Mouse (Mus musculus) midbrain, postnatal 0 days (tissue): ENCODE data around the gene Camta1. TPM values are rescaled to one million over a fixed set of nuclear protein-coding genes. Genes with fewer than 3 reads are reported as not detected.
A peak's percentile ranks its signal among the peaks of the same experiment; 100 is the strongest.

Source experiments
- ATAC-seq: fragments of 200-750 bp; cut with Nextera tagmentation; 2 replicates; pipeline ENCODE4 v1.8.0; 2017; ENCODE audit warnings: moderate number of reproducible peaks, mild to moderate bottlenecking, moderate TSS enrichment, moderate library complexity; ENCODE audit not compliant: low FRiP score
- DNase-seq: peaks from one replicate; pipeline ENCODE4 v3.0.0-alpha.2; 2015; ENCODE audit warnings: low spot score
- H3K27ac ChIP-seq: fragments of 300-500 bp; sonication (generic); 2 replicates; pipeline ENCODE4 v1.5.1; 2014; ENCODE audit warnings: low read depth, mild to moderate bottlenecking, low read length, mixed read lengths
- H3K27me3 ChIP-seq: fragments of 300-500 bp; sonication (generic); 2 replicates; pipeline ENCODE4 v1.6.1; 2014; ENCODE audit warnings: low read length, control low read depth, mixed read lengths; ENCODE audit not compliant: insufficient read depth
- H3K36me3 ChIP-seq: fragments of 300-500 bp; sonication (generic); 2 replicates; pipeline ENCODE4 v1.6.1; 2014; ENCODE audit warnings: low read length, control low read depth, mixed read lengths; ENCODE audit not compliant: insufficient read depth
- H3K4me1 ChIP-seq: fragments of 300-500 bp; sonication (generic); 2 replicates; pipeline ENCODE4 v1.6.1; 2014; ENCODE audit warnings: mild to moderate bottlenecking, control low read depth, antibody characterized with exemption, low read length, mixed read lengths; ENCODE audit not compliant: insufficient read depth
- H3K4me2 ChIP-seq: fragments of 300-500 bp; sonication (generic); 2 replicates; pipeline ENCODE4 v1.6.1; 2014; ENCODE audit warnings: low read depth, mild to moderate bottlenecking, low read length, mixed read lengths; ENCODE audit not compliant: poor library complexity, severe bottlenecking
- H3K4me3 ChIP-seq: fragments of 300-500 bp; sonication (generic); 2 replicates; pipeline ENCODE4 v1.5.1; 2014; ENCODE audit warnings: low read depth, mild to moderate bottlenecking, low read length, moderate library complexity
- H3K9ac ChIP-seq: fragments of 300-500 bp; sonication (generic); replicated peaks from 2 replicates; pipeline ENCODE4 v1.6.1; 2014; ENCODE audit warnings: mild to moderate bottlenecking, low read length, moderate library complexity, mixed read lengths; ENCODE audit not compliant: poor library complexity, severe bottlenecking
- H3K9me3 ChIP-seq: fragments of 300-500 bp; sonication (generic); 2 replicates; pipeline ENCODE4 v1.6.1; 2016; ENCODE audit warnings: low read length, control low read depth
- CTCF ChIP-seq: IDR thresholded peaks from 2 replicates; pipeline ENCODE4 v1.5.1; 2016; ENCODE audit warnings: antibody characterized with exemption, mild to moderate bottlenecking
- WGBS: fragments of 180-500 bp; shearing (Covaris S2); extraction: QIAGEN DNeasy Blood & Tissue Kit; methylation state at CpG from one replicate; pipeline ENCODE4 v1.1.7; 2014; 5-methylcytosine and 5-hydroxymethylcytosine counted together
- polyA plus RNA-seq: library from polyadenylated mRNA; unstranded; fragments of >200 nt; fragmentation: Nextera tagmentation; extraction: Ambion mirVana; gene quantifications from 2 replicates; pipeline ENCODE4 v1.2.1, GENCODE M21; 2015
- total RNA-seq: library from RNA; depleted of rRNA; stranded (reverse); fragments of >200 nt; gene quantifications from 2 replicates; pipeline ENCODE4 v1.2.3, GENCODE M21; 2014

Gene Camta1
- total and polyA plus RNA-seq, 2 experiments from 2014 or later, result 140 to 153 TPM

GRCm38 (mm10) chr4:150924936-150925335 is 936.7 kb downstream of the Camta1 start:
- TF ChIP-seq CTCF, result no peak
- ATAC-seq, result no peak
- no peak overlapping the region for H3K9ac ChIP-seq

GRCm38 (mm10) chr4:150924308-150924707 is 937.4 kb downstream of the Camta1 start:
- Histone ChIP-seq H3K9me3 (no peaks in the 10 kb centered on the region), H3K9ac (no peak overlapping the region), H3K36me3 (no peaks in the 10 kb centered on the region), H3K27me3 (no peaks in the 10 kb centered on the region), H3K4me3 (no peak overlapping the region), H3K27ac (no peak overlapping the region), H3K4me1 (no peaks in the 10 kb centered on the region), H3K4me2 (no peak overlapping the region)
- TF ChIP-seq CTCF, result no peak
- 87% methylated on average over 13 of the region's 13 CpGs for WGBS
- ATAC-seq (no peak), DNase-seq (no peak)

More at GRCm38 (mm10) chr4:150924936-150925335, 936.7 kb downstream of the Camta1 start:
- Histone ChIP-seq H3K4me2 (no peak overlapping the region), H3K9me3 (no peaks in the 10 kb centered on the region), H3K4me1 (no peaks in the 10 kb centered on the region), H3K36me3 (no peaks in the 10 kb centered on the region), H3K27me3 (no peaks in the 10 kb centered on the region), H3K4me3 (no peak overlapping the region), H3K27ac (no peak overlapping the region)
- 90% methylated on average over 6 of the region's 6 CpGs for WGBS
- no peak for DNase-seq

- Histone ChIP-seq H3K9me3 (no peaks in the 10 kb centered on the region), H3K4me1 (no peaks in the 10 kb centered on the region), H3K4me2 (no peak overlapping the region), H3K9ac (no peak overlapping the region), H3K36me3 (no peaks in the 10 kb centered on the region), H3K27ac (no peak overlapping the region), H3K27me3 (no peaks in the 10 kb centered on the region), H3K4me3 (no peak overlapping the region)
- ATAC-seq (no peak), DNase-seq (no peak)
- no peak for TF ChIP-seq CTCF
- WGBS, result 81% methylated on average over 8 of the region's 8 CpGs
These were observed 940.5 kb downstream of the Camta1 start for GRCm38 (mm10) chr4:150921206-150921605.

- Histone ChIP-seq H3K27me3 (no peaks in the 10 kb centered on the region), H3K4me1 (peaks cover 14% of the 10 kb centered on the region; the same call in 1 of the 2 replicates), H3K9ac (no peak overlapping the region), H3K4me2 (no peak overlapping the region), H3K27ac (no peak overlapping the region), H3K36me3 (no peaks in the 10 kb centered on the region), H3K4me3 (no peak overlapping the region), H3K9me3 (no peaks in the 10 kb centered on the region)
- TF ChIP-seq CTCF, result no peak
- no peak for DNase-seq
- no peak for ATAC-seq
- WGBS, result 63% methylated on average over 8 of the region's 8 CpGs
These were observed 944.2 kb downstream of the Camta1 start for GRCm38 (mm10) chr4:150917336-150918027.

GRCm38 (mm10) chr4:150915181-150915906 is 946.3 kb downstream of the Camta1 start:
- WGBS, result 40% methylated on average over 10 of the region's 10 CpGs
- DNase-seq (peak; percentile 21), ATAC-seq (no peak)
- peak overlapping the region; percentile 69 for H3K4me2 ChIP-seq
- TF ChIP-seq CTCF, result 0 out of 2 replicates have a peak, but pooled peaks have one; percentile 14
- H3K4me1 ChIP-seq, result peaks cover 14% of the 10 kb centered on the region; the same call in 1 of the 2 replicates
- peak overlapping the region; percentile 68 for H3K4me3 ChIP-seq
- no peaks in the 10 kb centered on the region for H3K27me3 ChIP-seq
- H3K9me3 ChIP-seq, result no peaks in the 10 kb centered on the region
- peak overlapping the region; percentile 77 for H3K27ac ChIP-seq
- H3K9ac ChIP-seq, result peak overlapping the region; percentile 76
- no peaks in the 10 kb centered on the region for H3K36me3 ChIP-seq

- H3K4me1 ChIP-seq, result peaks cover 14% of the 10 kb centered on the region; the same call in 1 of the 2 replicates
- H3K36me3 ChIP-seq, result no peaks in the 10 kb centered on the region
- peak within 1 kb of the TSS; percentile 76 for H3K9ac ChIP-seq
- peak within 1 kb of the TSS; percentile 69 for H3K4me2 ChIP-seq
- peak; percentile 98 for DNase-seq
- H3K4me3 ChIP-seq, result peak within 1 kb of the TSS; percentile 68
- H3K27ac ChIP-seq, result peak within 1 kb of the TSS; percentile 77
- ATAC-seq, result peak; percentile 84
- H3K27me3 ChIP-seq, result no peaks in the 10 kb centered on the region
- H3K9me3 ChIP-seq, result no peaks in the 10 kb centered on the region
- under 1% methylated on average over 48 of the region's 48 CpGs for WGBS
- peak; percentile 84 for TF ChIP-seq CTCF
These were observed 947.4 kb downstream of the Camta1 start, which contains the start of the genes Park7 and Tnfrsf9 for GRCm38 (mm10) chr4:150914290-150914733. Park7 (minus strand) TSS chr4:150914437. Tnfrsf9 (plus strand) TSS chr4:150914562.
